Mouse (Mus musculus): ENCODE data around the gene Yeats2. TPM values are rescaled to one million over a fixed set of nuclear protein-coding genes. Genes with fewer than 3 reads are reported as not detected.

Gene Yeats2
- polyA plus RNA-seq, 1 experiment from 2014 or later = 21.7 TPM

GRCm38 (mm10) chr16:20196962-20197361 is 56.1 kb downstream of the Yeats2 start:
- Histone ChIP-seq H3K27ac (no peak overlapping the region), H3K4me2 (replicated peaks) (no peak overlapping the region), H3K4me1 (replicated peaks) (peaks cover 2% of the 10 kb centered on the region; the same call in 1 of the 2 replicates), H3K36me3 (peaks cover 31% of the 10 kb centered on the region), H3K9ac (no peak overlapping the region), H3K27me3 (replicated peaks) (no peaks in the 10 kb centered on the region), H3K9me3 (no peaks in the 10 kb centered on the region), H3K4me3 (replicated peaks) (no peak overlapping the region)
- WGBS = 93% methylated on average over 5 of the region's 5 CpGs
- no peak for ATAC-seq

GRCm38 (mm10) chr16:20199501-20200201 is 58.8 kb downstream of the Yeats2 start:
- no peak overlapping the region for H3K27ac ChIP-seq
- peaks cover 31% of the 10 kb centered on the region for H3K36me3 ChIP-seq

GRCm38 (mm10) chr16:20213591-20214226 is 72.8 kb downstream of the Yeats2 start:
- Histone ChIP-seq H3K4me2 (replicated peaks) (no peak overlapping the region), H3K27ac (no peak overlapping the region), H3K9ac (no peak overlapping the region), H3K4me1 (replicated peaks) (no peaks in the 10 kb centered on the region), H3K27me3 (replicated peaks) (no peaks in the 10 kb centered on the region), H3K36me3 (peaks cover 35% of the 10 kb centered on the region), H3K9me3 (no peaks in the 10 kb centered on the region), H3K4me3 (replicated peaks) (no peak overlapping the region)
- 84% methylated on average over 3 of the region's 3 CpGs for WGBS
- ATAC-seq = no peak; the same call in 1 of the 2 replicates

More at GRCm38 (mm10) chr16:20199501-20200201, 58.8 kb downstream of the Yeats2 start:
- H3K9ac ChIP-seq = no peak overlapping the region
- ATAC-seq = peak; percentile 63
- H3K4me1 ChIP-seq (replicated peaks) = 0 out of 2 replicates have a peak, but pooled peaks cover 2% of the 10 kb centered on the region
- no peak overlapping the region for H3K4me3 ChIP-seq (replicated peaks)
- WGBS = 68% methylated on average over 5 of the region's 5 CpGs
- H3K27me3 ChIP-seq (replicated peaks) = no peaks in the 10 kb centered on the region
- H3K4me2 ChIP-seq (replicated peaks) = no peak overlapping the region
- H3K9me3 ChIP-seq = no peaks in the 10 kb centered on the region

- WGBS = 98% methylated on average over 6 of the region's 6 CpGs
Measured at GRCm38 (mm10) chr16:20222726-20223125, 81.9 kb downstream of the Yeats2 start.

GRCm38 (mm10) chr16:20226676-20227075 is 85.8 kb downstream of the Yeats2 start:
- H3K36me3 ChIP-seq = peaks cover 47% of the 10 kb centered on the region
- H3K4me3 ChIP-seq (replicated peaks) = no peak overlapping the region
- 96% methylated on average over 4 of the region's 4 CpGs for WGBS
- H3K9me3 ChIP-seq = no peaks in the 10 kb centered on the region
- H3K27ac ChIP-seq = no peak overlapping the region
- ATAC-seq = no peak
- no peak overlapping the region for H3K4me2 ChIP-seq (replicated peaks)
- H3K9ac ChIP-seq = no peak overlapping the region
- H3K4me1 ChIP-seq (replicated peaks) = no peaks in the 10 kb centered on the region
- no peaks in the 10 kb centered on the region for H3K27me3 ChIP-seq (replicated peaks)

More at GRCm38 (mm10) chr16:20222726-20223125, 81.9 kb downstream of the Yeats2 start:
- H3K4me1 ChIP-seq (replicated peaks) = no peaks in the 10 kb centered on the region
- no peak overlapping the region for H3K4me3 ChIP-seq (replicated peaks)
- no peak for ATAC-seq
- H3K9me3 ChIP-seq = no peaks in the 10 kb centered on the region
- no peak overlapping the region for H3K27ac ChIP-seq
- H3K36me3 ChIP-seq = peaks cover 35% of the 10 kb centered on the region
- H3K4me2 ChIP-seq (replicated peaks) = no peak overlapping the region
- no peak overlapping the region for H3K9ac ChIP-seq
- no peaks in the 10 kb centered on the region for H3K27me3 ChIP-seq (replicated peaks)

DNA sequence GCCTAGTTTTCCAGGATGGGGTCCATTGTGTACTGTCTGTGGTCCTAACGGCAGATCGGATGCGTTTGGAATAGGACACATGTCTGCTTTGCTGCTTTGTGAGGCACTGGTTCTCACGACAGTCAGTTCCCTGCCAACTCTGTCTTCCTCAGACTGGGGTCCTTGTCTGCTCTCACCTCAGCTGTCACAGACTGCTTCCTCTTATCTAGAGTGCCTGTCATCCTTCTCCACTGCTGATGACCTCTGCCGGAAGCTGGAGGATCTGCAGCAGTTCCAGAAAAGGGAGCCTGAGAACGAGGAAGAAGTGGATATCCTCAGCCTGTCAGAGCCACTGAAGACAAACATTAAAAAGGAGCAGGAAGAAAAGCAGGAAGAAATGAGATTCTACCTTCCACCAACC is 86.6 kb downstream of the Yeats2 start:
- Histone ChIP-seq H3K9me3 (no peaks in the 10 kb centered on the region), H3K36me3 (peaks cover 47% of the 10 kb centered on the region), H3K27ac (no peak overlapping the region), H3K27me3 (replicated peaks) (no peaks in the 10 kb centered on the region), H3K4me3 (replicated peaks) (no peak overlapping the region), H3K9ac (no peak overlapping the region), H3K4me1 (replicated peaks) (no peaks in the 10 kb centered on the region), H3K4me2 (replicated peaks) (no peak overlapping the region)
- 67% methylated on average over 6 of the region's 6 CpGs for WGBS
- no peak for ATAC-seq

- H3K4me2 ChIP-seq (replicated peaks) = no peak overlapping the region
- H3K4me3 ChIP-seq (replicated peaks) = no peak overlapping the region
- no peaks in the 10 kb centered on the region for H3K9me3 ChIP-seq
- ATAC-seq = no peak
- no peaks in the 10 kb centered on the region for H3K4me1 ChIP-seq (replicated peaks)
- no peaks in the 10 kb centered on the region for H3K27me3 ChIP-seq (replicated peaks)
- WGBS = 90% methylated on average over 5 of the region's 5 CpGs
- H3K9ac ChIP-seq = no peak overlapping the region
- H3K27ac ChIP-seq = no peak overlapping the region
- H3K36me3 ChIP-seq = peaks cover 41% of the 10 kb centered on the region
Measured at GRCm38 (mm10) chr16:20228167-20228566, 87.3 kb downstream of the Yeats2 start.

GRCm38 (mm10) chr16:20234406-20234805 is 93.5 kb downstream of the Yeats2 start:
- H3K9me3 ChIP-seq = no peaks in the 10 kb centered on the region
- H3K9ac ChIP-seq = no peak overlapping the region
- peaks cover 3% of the 10 kb centered on the region; the same call in 1 of the 2 replicates for H3K27me3 ChIP-seq (replicated peaks)
- no peak overlapping the region for H3K4me2 ChIP-seq (replicated peaks)
- peaks cover 17% of the 10 kb centered on the region for H3K36me3 ChIP-seq
- H3K4me3 ChIP-seq (replicated peaks) = no peak overlapping the region
- WGBS = 65% methylated on average over 4 of the region's 4 CpGs
- ATAC-seq = no peak
- no peaks in the 10 kb centered on the region for H3K4me1 ChIP-seq (replicated peaks)
- no peak overlapping the region for H3K27ac ChIP-seq

DNA sequence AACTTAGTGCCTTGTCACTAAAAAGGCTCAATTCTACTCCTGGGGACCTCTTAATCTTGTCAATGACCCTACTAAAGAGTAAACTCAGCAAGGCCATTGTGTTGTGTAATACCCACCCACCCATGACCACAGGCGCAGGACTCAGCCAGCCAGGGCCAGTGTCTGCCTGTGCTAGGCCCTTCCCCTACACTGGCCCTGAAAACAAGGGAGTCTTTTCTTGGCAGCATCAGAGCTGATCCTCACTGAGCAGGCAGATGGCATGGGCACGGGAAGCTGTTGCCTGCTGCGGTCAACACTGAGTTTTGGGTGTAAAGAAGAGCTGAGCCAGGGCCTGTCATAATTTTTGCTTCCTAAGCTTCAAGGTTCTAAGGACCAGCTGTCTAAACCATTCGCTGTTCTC is 96.6 kb downstream of the Yeats2 start:
- no peak for ATAC-seq
- Histone ChIP-seq H3K9ac (no peak overlapping the region), H3K27ac (no peak overlapping the region), H3K4me3 (replicated peaks) (no peak overlapping the region), H3K36me3 (no peaks in the 10 kb centered on the region), H3K27me3 (replicated peaks) (peaks cover 7% of the 10 kb centered on the region; the same call in 1 of the 2 replicates), H3K4me1 (replicated peaks) (no peaks in the 10 kb centered on the region), H3K4me2 (replicated peaks) (no peak overlapping the region), H3K9me3 (no peaks in the 10 kb centered on the region)
- WGBS = 69% methylated on average over 4 of the region's 4 CpGs

DNA sequence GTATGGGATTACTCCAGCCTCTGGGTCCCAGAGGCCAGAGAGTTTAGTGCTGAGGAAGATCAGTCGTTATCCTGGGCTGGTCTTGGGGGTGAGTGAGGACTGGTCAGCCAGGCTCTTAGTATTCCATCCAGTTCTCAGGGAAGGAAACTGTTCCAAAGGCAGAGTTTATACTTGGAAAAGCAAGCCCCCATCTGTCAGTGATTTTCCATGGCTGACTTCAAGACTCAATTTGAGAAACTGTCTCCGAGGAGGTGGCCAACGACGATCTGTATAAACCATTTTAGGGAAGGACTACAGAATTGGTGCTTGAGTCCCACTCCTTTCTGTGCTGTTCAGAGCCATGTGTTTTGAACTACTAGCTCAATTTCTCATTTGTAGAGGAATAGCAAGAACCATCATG is 97.8 kb downstream of the Yeats2 start:
- Histone ChIP-seq H3K4me1 (replicated peaks) (no peaks in the 10 kb centered on the region), H3K36me3 (no peaks in the 10 kb centered on the region), H3K27ac (no peak overlapping the region), H3K27me3 (replicated peaks) (peaks cover 7% of the 10 kb centered on the region; the same call in 1 of the 2 replicates), H3K4me2 (replicated peaks) (no peak overlapping the region), H3K9ac (no peak overlapping the region), H3K9me3 (no peaks in the 10 kb centered on the region), H3K4me3 (replicated peaks) (no peak overlapping the region)
- 87% methylated on average over 4 of the region's 4 CpGs for WGBS
- no peak for ATAC-seq

DNA sequence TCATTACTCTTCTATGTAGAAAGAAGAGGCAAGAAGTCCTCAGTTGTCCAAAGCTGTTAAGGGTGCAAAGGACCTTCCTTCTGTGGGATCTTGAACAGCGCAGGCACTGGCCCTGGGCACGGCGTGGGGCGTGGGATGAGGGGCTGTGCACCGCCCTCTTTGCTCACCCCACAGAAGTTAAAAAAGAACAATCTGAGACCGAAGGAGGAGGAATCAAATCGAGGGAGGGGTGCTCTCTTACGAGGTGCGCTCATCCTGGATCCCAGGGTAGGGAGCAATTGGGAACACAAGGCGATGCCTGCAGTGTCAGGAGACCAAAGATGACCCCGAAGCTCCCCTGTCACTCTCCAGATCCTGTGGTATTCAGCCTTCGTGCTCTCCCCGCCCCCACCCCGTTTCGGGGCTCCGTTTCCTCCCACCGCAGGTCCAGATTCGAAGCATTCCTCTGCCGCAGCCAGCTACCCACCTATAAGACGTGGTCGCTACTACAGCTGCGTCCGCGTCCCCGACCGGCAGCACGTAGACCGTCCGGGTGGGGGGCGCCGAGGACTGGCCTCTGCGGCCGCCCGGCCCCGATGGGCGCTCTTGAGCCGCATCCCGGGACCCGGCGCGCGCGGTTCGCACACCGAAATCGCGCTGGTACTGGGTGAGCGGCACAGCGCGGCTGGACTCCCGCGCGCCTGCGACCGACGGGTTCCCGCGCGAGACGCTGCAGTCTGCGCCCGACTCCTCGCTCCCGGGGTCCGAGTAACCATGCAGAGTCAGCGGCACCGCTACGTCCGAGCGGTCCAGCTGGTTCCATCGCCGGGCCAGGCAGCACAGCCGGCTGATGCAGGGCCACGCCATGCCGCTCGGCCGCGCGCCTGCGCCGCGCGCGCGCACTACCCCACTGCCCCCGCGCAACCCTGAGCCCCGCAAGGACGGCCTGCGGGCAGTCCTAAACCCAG is 99.9 kb downstream of the Yeats2 start, which contains the start of gene Map6d1:
Gene Map6d1, minus strand, starts transcription at position 891 of the 947 bp plus-strand sequence.
- Histone ChIP-seq H3K9me3 (no peaks in the 10 kb centered on the region), H3K4me1 (replicated peaks) (no peaks in the 10 kb centered on the region), H3K9ac (peak within 1 kb of the TSS; percentile 57), H3K27ac (no peak within 1 kb of the TSS), H3K4me3 (replicated peaks) (peak within 1 kb of the TSS; percentile 70), H3K36me3 (no peaks in the 10 kb centered on the region), H3K27me3 (replicated peaks) (peaks cover 7% of the 10 kb centered on the region; the same call in 1 of the 2 replicates), H3K4me2 (replicated peaks) (peak within 1 kb of the TSS; percentile 97)
- under 1% methylated on average over 88 of the region's 90 CpGs for WGBS
- ATAC-seq = peak; percentile 87

DNA sequence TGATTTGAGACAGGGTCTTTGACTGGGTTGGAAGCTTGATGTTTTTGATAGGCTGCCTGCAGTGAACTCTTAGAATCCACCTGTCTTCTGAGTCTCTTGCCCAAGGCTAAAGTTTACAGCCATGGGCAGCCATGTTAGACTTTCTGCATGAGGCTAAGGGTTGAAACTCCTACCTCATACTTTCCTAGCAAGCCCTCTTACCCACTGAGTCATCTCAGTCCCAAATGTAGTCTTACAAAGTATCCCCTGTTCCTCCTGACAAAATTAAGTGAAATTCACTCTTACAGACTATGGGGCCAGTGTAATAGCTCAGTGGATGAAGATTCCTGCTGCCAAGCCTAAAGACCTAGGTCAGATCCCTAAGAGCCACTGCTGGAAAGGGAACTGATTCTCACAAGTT is 106.2 kb downstream of the Yeats2 start:
- H3K27me3 ChIP-seq (replicated peaks) = no peaks in the 10 kb centered on the region
- H3K4me3 ChIP-seq (replicated peaks) = no peak overlapping the region
- H3K9me3 ChIP-seq = no peaks in the 10 kb centered on the region
- H3K36me3 ChIP-seq = no peaks in the 10 kb centered on the region
- no peak overlapping the region for H3K4me2 ChIP-seq (replicated peaks)
- H3K4me1 ChIP-seq (replicated peaks) = no peaks in the 10 kb centered on the region
- no peak overlapping the region for H3K9ac ChIP-seq
- no peak overlapping the region for H3K27ac ChIP-seq
- ATAC-seq = no peak
